Mouse (Mus musculus) liver, postnatal 0 days (tissue): Measurements from ENCODE around the gene Klhl6.

ENCODE experiments used
- CTCF ChIP-seq: sonication (generic); IDR thresholded peaks from 2 replicates; pipeline ENCODE4 v1.5.1; 2016; ENCODE audit warnings: antibody characterized with exemption, low read depth
- EP300 ChIP-seq: IDR thresholded peaks from 2 replicates; pipeline ENCODE4 v1.6.1; 2016; ENCODE audit warnings: antibody characterized with exemption, low read depth, mild to moderate bottlenecking

- no peak for TF ChIP-seq CTCF
- no peak for TF ChIP-seq EP300
Observed at GRCm38 (mm10) chr16:19946578-19947298, 36.1 kb downstream of the Klhl6 start.
